Mouse (Mus musculus) B cell, adult 67 days (primary cell): ENCODE measurements around the gene Akr1c12. TPM values are rescaled to one million over a fixed set of nuclear protein-coding genes. Genes with fewer than 3 reads are reported as not detected.

ENCODE experiments used
- total RNA-seq, 2 experiments: library from RNA; stranded (reverse); gene quantifications; 4 replicates each; pipeline ENCODE4 v1.2.4; 2023

The Akr1c12 gene
- not detected for total RNA-seq

GRCm38 (mm10) chr13:4279284-4279683 lies at the start of gene Akr1c12:
TSS of gene Akr1c12 (minus strand) at chr13:4279433.

GRCm38 (mm10) chr13:4228441-4228840 lies 50.8 kb downstream of the Akr1c12 start, which contains the start of gene Akr1c19:
TSS of gene Akr1c19 (plus strand) at chr13:4228700.

Other genes with a start within 250 kb of the Akr1c12 start
- gene Akr1c14, start 230.4 kb downstream of the Akr1c12 start, total RNA-seq = not detected
- not detected for gene Akr1c18, start 128.8 kb downstream of the Akr1c12 start, total RNA-seq
- under 1 TPM; 0.44 to 0.98 TPM for gene Akr1c13, start 88.3 kb downstream of the Akr1c12 start, total RNA-seq
- gene Akr1c19, start 50.7 kb downstream of the Akr1c12 start, total RNA-seq = not detected
- gene Akr1c6, start 154.9 kb upstream of the Akr1c12 start, total RNA-seq = not detected
- gene Akr1c20, start 243.9 kb upstream of the Akr1c12 start, total RNA-seq = not detected